Mouse (Mus musculus): ENCODE data around the gene E130308A19Rik. TPM values are rescaled to one million over a fixed set of nuclear protein-coding genes. Genes with fewer than 3 reads are reported as not detected.

The E130308A19Rik gene
- polyA plus RNA-seq, 1 experiment from 2014 or later = 17.3 TPM

GRCm38 (mm10) chr4:59686716-59687115, 60.7 kb downstream of the E130308A19Rik start:
- Histone ChIP-seq H3K4me3 (ENCODE audit: low read length) (no peak overlapping the region), H3K4me2 (ENCODE audit: low read depth, low read length) (no peak overlapping the region), H3K27ac (ENCODE audit: low read length) (no peak overlapping the region), H3K9ac (ENCODE audit: low read length) (no peak overlapping the region), H3K4me1 (ENCODE audit: control insufficient read depth, insufficient read depth, low read length) (no peaks in the 10 kb centered on the region), H3K36me3 (ENCODE audit: control insufficient read depth, insufficient read depth) (peaks cover 8% of the 10 kb centered on the region; the same call in 1 of the 2 replicates), H3K9me3 (replicated peaks; ENCODE audit: control insufficient read depth, low read length) (no peaks in the 10 kb centered on the region), H3K27me3 (ENCODE audit: control insufficient read depth, insufficient read depth, low read length) (no peaks in the 10 kb centered on the region)
- 82% methylated on average over 4 of the region's 4 CpGs for WGBS
- no peak for ATAC-seq (replicated peaks; ENCODE audit: extremely low read depth, insufficient read depth, low FRiP score)

- Histone ChIP-seq H3K4me2 (ENCODE audit: low read depth, low read length) (no peak overlapping the region), H3K9ac (ENCODE audit: low read length) (no peak overlapping the region), H3K27me3 (ENCODE audit: control insufficient read depth, insufficient read depth, low read length) (no peaks in the 10 kb centered on the region), H3K36me3 (ENCODE audit: control insufficient read depth, insufficient read depth) (peaks cover 8% of the 10 kb centered on the region; the same call in 1 of the 2 replicates), H3K9me3 (replicated peaks; ENCODE audit: control insufficient read depth, low read length) (no peaks in the 10 kb centered on the region), H3K4me1 (ENCODE audit: control insufficient read depth, insufficient read depth, low read length) (no peaks in the 10 kb centered on the region), H3K4me3 (ENCODE audit: low read length) (no peak overlapping the region), H3K27ac (ENCODE audit: low read length) (no peak overlapping the region)
- WGBS = 63% methylated on average over 4 of the region's 4 CpGs
- ATAC-seq (replicated peaks; ENCODE audit: extremely low read depth, insufficient read depth, low FRiP score) = no peak
Observed at GRCm38 (mm10) chr4:59689055-59689454, 63.0 kb downstream of the E130308A19Rik start.

- WGBS = 81% methylated on average over 4 of the region's 4 CpGs
- Histone ChIP-seq H3K27me3 (ENCODE audit: control insufficient read depth, insufficient read depth, low read length) (no peaks in the 10 kb centered on the region), H3K9ac (ENCODE audit: low read length) (no peak overlapping the region), H3K36me3 (ENCODE audit: control insufficient read depth, insufficient read depth) (peaks cover 8% of the 10 kb centered on the region; the same call in 1 of the 2 replicates), H3K4me3 (ENCODE audit: low read length) (no peak overlapping the region), H3K4me2 (ENCODE audit: low read depth, low read length) (no peak overlapping the region), H3K9me3 (replicated peaks; ENCODE audit: control insufficient read depth, low read length) (no peaks in the 10 kb centered on the region), H3K4me1 (ENCODE audit: control insufficient read depth, insufficient read depth, low read length) (no peaks in the 10 kb centered on the region), H3K27ac (ENCODE audit: low read length) (no peak overlapping the region)
- ATAC-seq (replicated peaks; ENCODE audit: extremely low read depth, insufficient read depth, low FRiP score) = no peak
Observed at GRCm38 (mm10) chr4:59690145-59690544, 64.1 kb downstream of the E130308A19Rik start.

GRCm38 (mm10) chr4:59696846-59697245, 70.8 kb downstream of the E130308A19Rik start:
- Histone ChIP-seq H3K36me3 (ENCODE audit: control insufficient read depth, insufficient read depth) (no peaks in the 10 kb centered on the region), H3K4me1 (ENCODE audit: control insufficient read depth, insufficient read depth, low read length) (peaks cover 6% of the 10 kb centered on the region; the same call in 1 of the 2 replicates), H3K4me3 (ENCODE audit: low read length) (no peak overlapping the region), H3K27ac (ENCODE audit: low read length) (no peak overlapping the region), H3K27me3 (ENCODE audit: control insufficient read depth, insufficient read depth, low read length) (no peaks in the 10 kb centered on the region), H3K9ac (ENCODE audit: low read length) (no peak overlapping the region), H3K4me2 (ENCODE audit: low read depth, low read length) (no peak overlapping the region), H3K9me3 (replicated peaks; ENCODE audit: control insufficient read depth, low read length) (no peaks in the 10 kb centered on the region)
- 85% methylated on average over 3 of the region's 3 CpGs for WGBS
- no peak for ATAC-seq (replicated peaks; ENCODE audit: extremely low read depth, insufficient read depth, low FRiP score)

- Histone ChIP-seq H3K36me3 (ENCODE audit: control insufficient read depth, insufficient read depth) (no peaks in the 10 kb centered on the region), H3K9ac (ENCODE audit: low read length) (no peak overlapping the region), H3K4me2 (ENCODE audit: low read depth, low read length) (no peak overlapping the region), H3K27ac (ENCODE audit: low read length) (peak overlapping the region; percentile 18; the same call in 1 of the 2 replicates), H3K4me1 (ENCODE audit: control insufficient read depth, insufficient read depth, low read length) (peaks cover 6% of the 10 kb centered on the region; the same call in 1 of the 2 replicates), H3K4me3 (ENCODE audit: low read length) (no peak overlapping the region), H3K27me3 (ENCODE audit: control insufficient read depth, insufficient read depth, low read length) (no peaks in the 10 kb centered on the region), H3K9me3 (replicated peaks; ENCODE audit: control insufficient read depth, low read length) (no peaks in the 10 kb centered on the region)
- 73% methylated on average over 3 of the region's 3 CpGs for WGBS
- ATAC-seq (replicated peaks; ENCODE audit: extremely low read depth, insufficient read depth, low FRiP score) = no peak
Observed at GRCm38 (mm10) chr4:59697869-59698268, 71.9 kb downstream of the E130308A19Rik start.

- Histone ChIP-seq H3K4me3 (ENCODE audit: low read length) (no peak overlapping the region), H3K4me2 (ENCODE audit: low read depth, low read length) (no peak overlapping the region), H3K27ac (ENCODE audit: low read length) (no peak overlapping the region), H3K4me1 (ENCODE audit: control insufficient read depth, insufficient read depth, low read length) (peaks cover 6% of the 10 kb centered on the region; the same call in 1 of the 2 replicates), H3K27me3 (ENCODE audit: control insufficient read depth, insufficient read depth, low read length) (no peaks in the 10 kb centered on the region), H3K36me3 (ENCODE audit: control insufficient read depth, insufficient read depth) (no peaks in the 10 kb centered on the region), H3K9me3 (replicated peaks; ENCODE audit: control insufficient read depth, low read length) (no peaks in the 10 kb centered on the region), H3K9ac (ENCODE audit: low read length) (no peak overlapping the region)
- 84% methylated on average over 4 of the region's 4 CpGs for WGBS
- ATAC-seq (replicated peaks; ENCODE audit: extremely low read depth, insufficient read depth, low FRiP score) = no peak
Observed at GRCm38 (mm10) chr4:59699014-59699792, 73.2 kb downstream of the E130308A19Rik start.

GRCm38 (mm10) chr4:59709321-59709720, 83.3 kb downstream of the E130308A19Rik start:
- no peak for ATAC-seq (replicated peaks; ENCODE audit: extremely low read depth, insufficient read depth, low FRiP score)
- Histone ChIP-seq H3K4me3 (ENCODE audit: low read length) (no peak overlapping the region), H3K9ac (ENCODE audit: low read length) (no peak overlapping the region), H3K4me2 (ENCODE audit: low read depth, low read length) (no peak overlapping the region), H3K27ac (ENCODE audit: low read length) (no peak overlapping the region), H3K27me3 (ENCODE audit: control insufficient read depth, insufficient read depth, low read length) (no peaks in the 10 kb centered on the region), H3K4me1 (ENCODE audit: control insufficient read depth, insufficient read depth, low read length) (peaks cover 4% of the 10 kb centered on the region; the same call in 1 of the 2 replicates), H3K9me3 (replicated peaks; ENCODE audit: control insufficient read depth, low read length) (no peaks in the 10 kb centered on the region), H3K36me3 (ENCODE audit: control insufficient read depth, insufficient read depth) (no peaks in the 10 kb centered on the region)
- WGBS = 82% methylated on average over 5 of the region's 5 CpGs

GRCm38 (mm10) chr4:59710736-59711389, 84.9 kb downstream of the E130308A19Rik start:
- Histone ChIP-seq H3K9me3 (replicated peaks; ENCODE audit: control insufficient read depth, low read length) (no peaks in the 10 kb centered on the region), H3K27ac (ENCODE audit: low read length) (no peak overlapping the region), H3K4me3 (ENCODE audit: low read length) (no peak overlapping the region), H3K27me3 (ENCODE audit: control insufficient read depth, insufficient read depth, low read length) (no peaks in the 10 kb centered on the region), H3K36me3 (ENCODE audit: control insufficient read depth, insufficient read depth) (no peaks in the 10 kb centered on the region), H3K4me2 (ENCODE audit: low read depth, low read length) (no peak overlapping the region), H3K9ac (ENCODE audit: low read length) (no peak overlapping the region), H3K4me1 (ENCODE audit: control insufficient read depth, insufficient read depth, low read length) (peaks cover 4% of the 10 kb centered on the region; the same call in 1 of the 2 replicates)
- WGBS = 85% methylated on average over 8 of the region's 8 CpGs
- no peak for ATAC-seq (replicated peaks; ENCODE audit: extremely low read depth, insufficient read depth, low FRiP score)

GRCm38 (mm10) chr4:59712451-59712850, 86.4 kb downstream of the E130308A19Rik start:
- no peak overlapping the region for H3K4me3 ChIP-seq (ENCODE audit: low read length)
- H3K9ac ChIP-seq (ENCODE audit: low read length) = no peak overlapping the region
- ATAC-seq (replicated peaks; ENCODE audit: extremely low read depth, insufficient read depth, low FRiP score) = no peak

More at GRCm38 (mm10) chr4:59712451-59712850, 86.4 kb downstream of the E130308A19Rik start:
- no peaks in the 10 kb centered on the region for H3K36me3 ChIP-seq (ENCODE audit: control insufficient read depth, insufficient read depth)
- no peak overlapping the region for H3K4me2 ChIP-seq (ENCODE audit: low read depth, low read length)
- 57% methylated on average over 6 of the region's 6 CpGs for WGBS
- no peaks in the 10 kb centered on the region for H3K9me3 ChIP-seq (replicated peaks; ENCODE audit: control insufficient read depth, low read length)
- no peak overlapping the region for H3K27ac ChIP-seq (ENCODE audit: low read length)
- H3K4me1 ChIP-seq (ENCODE audit: control insufficient read depth, insufficient read depth, low read length) = peaks cover 7% of the 10 kb centered on the region
- H3K27me3 ChIP-seq (ENCODE audit: control insufficient read depth, insufficient read depth, low read length) = no peaks in the 10 kb centered on the region
